Mouse (Mus musculus): ENCODE data around the gene Eif1ad. TPM values are rescaled to one million over a fixed set of nuclear protein-coding genes. Genes with fewer than 3 reads are reported as not detected.
A peak's percentile ranks its signal among the peaks of the same experiment; 100 is the strongest.
"Not testable (repeated sequence)": the region's sequence is repeated elsewhere in the genome, so short reads cannot be mapped to it uniquely, and the experiment has no call there.

Eif1ad gene
- polyA plus RNA-seq, 1 experiment = 48.1 TPM

DNA sequence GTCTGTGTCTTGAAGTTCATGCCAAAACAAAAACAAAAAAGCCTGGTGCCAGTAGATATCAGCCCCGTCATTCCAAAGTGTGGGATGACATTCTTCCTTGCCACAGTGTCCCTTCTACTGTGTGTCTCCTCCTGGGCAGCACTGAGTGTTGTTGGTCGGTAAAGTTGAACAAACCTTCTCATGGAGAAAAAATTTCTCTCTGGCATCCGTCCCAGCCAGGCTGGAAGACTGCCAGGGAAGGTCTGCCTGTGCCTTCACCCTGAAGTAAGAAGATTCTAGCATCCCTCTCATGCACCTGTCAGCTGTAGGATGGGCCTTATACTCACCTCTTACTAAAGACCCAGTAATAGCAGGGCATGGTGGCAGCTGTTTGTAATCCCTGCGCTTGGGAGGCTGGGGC is 26.4 kb downstream of the Eif1ad start:
- H3K27me3 ChIP-seq (replicated peaks) = no peaks in the 10 kb centered on the region
- no peaks in the 10 kb centered on the region for H3K36me3 ChIP-seq (replicated peaks; ENCODE audit: low read length)
- TF ChIP-seq GATA1 (IDR thresholded peaks at IDR 0.05; ENCODE audit: borderline replicate concordance, low read length) (no peak), FLI1 (IDR thresholded peaks at IDR 0.05; ENCODE audit: low read length) (no peak)
- peaks cover 33% of the 10 kb centered on the region for H3K4me1 ChIP-seq
- H3K4me3 ChIP-seq (replicated peaks) = no peak overlapping the region
- H3K9me3 ChIP-seq = no peaks in the 10 kb centered on the region

GRCm38 (mm10) chr19:5394168-5394567 is 27.6 kb downstream of the Eif1ad start:
- no peak for TF ChIP-seq GATA1 (IDR thresholded peaks at IDR 0.05; ENCODE audit: borderline replicate concordance, low read length)
- no peak for TF ChIP-seq FLI1 (IDR thresholded peaks at IDR 0.05; ENCODE audit: low read length)
- Histone ChIP-seq H3K4me1 (peaks cover 32% of the 10 kb centered on the region), H3K9me3 (no peaks in the 10 kb centered on the region), H3K4me3 (replicated peaks) (no peak overlapping the region), H3K36me3 (replicated peaks; ENCODE audit: low read length) (no peaks in the 10 kb centered on the region), H3K27me3 (replicated peaks) (no peaks in the 10 kb centered on the region)

DNA sequence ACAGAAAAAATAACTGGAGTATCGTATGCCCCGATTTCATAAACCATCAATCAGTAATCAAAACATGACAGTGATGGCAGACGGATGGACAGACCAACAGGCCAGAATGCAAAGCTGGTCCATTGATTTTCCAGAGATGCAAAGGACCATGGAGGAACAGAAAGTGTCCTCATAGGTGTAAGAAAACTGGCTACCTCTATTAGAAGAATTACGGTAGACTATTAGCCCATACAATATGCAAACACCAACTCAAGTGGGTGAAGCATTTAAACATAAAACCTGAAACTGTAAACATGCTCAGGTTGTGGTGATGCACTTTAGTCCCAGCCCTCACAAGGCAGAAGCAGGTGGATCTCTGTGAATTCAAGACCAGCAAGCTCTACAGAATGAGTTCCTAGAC is 28.8 kb downstream of the Eif1ad start:
- Histone ChIP-seq H3K27me3 (replicated peaks) (no peaks in the 10 kb centered on the region), H3K4me3 (replicated peaks) (no peak overlapping the region), H3K4me1 (peaks cover 26% of the 10 kb centered on the region), H3K36me3 (replicated peaks; ENCODE audit: low read length) (no peaks in the 10 kb centered on the region), H3K9me3 (no peaks in the 10 kb centered on the region)
- TF ChIP-seq FLI1 (IDR thresholded peaks at IDR 0.05; ENCODE audit: low read length) (no peak), GATA1 (IDR thresholded peaks at IDR 0.05; ENCODE audit: borderline replicate concordance, low read length) (no peak)

GRCm38 (mm10) chr19:5401073-5401472 is 34.5 kb downstream of the Eif1ad start:
- H3K36me3 ChIP-seq (replicated peaks; ENCODE audit: low read length); H3K27me3 ChIP-seq (replicated peaks); H3K4me3 ChIP-seq (replicated peaks): not testable (repeated sequence)

DNA sequence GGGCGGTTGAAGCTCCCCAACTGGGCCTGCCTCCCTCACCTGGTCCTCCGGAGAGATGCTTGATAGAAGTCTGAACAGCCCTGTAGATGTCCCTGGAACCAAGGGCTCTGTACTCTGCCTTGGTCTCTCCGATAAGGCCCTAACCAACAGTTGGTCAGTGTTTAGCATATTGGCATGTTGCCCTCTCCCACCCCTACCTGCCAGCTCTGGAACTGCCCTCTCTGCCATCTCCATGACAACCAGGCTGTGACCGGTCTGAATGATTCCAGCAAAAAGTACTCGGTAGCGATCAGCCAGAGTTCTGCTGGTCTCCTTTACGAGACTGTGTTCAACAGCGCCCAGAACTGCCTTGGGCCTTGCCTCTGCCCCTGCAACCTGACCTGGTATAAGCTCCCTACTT is 35.8 kb downstream of the Eif1ad start, which contains the start of gene Tsga10ip:
Tsga10ip (minus strand) TSS at position 234 of the 400 bp plus-strand sequence.
- no peak for TF ChIP-seq GATA1 (IDR thresholded peaks at IDR 0.05; ENCODE audit: borderline replicate concordance, low read length)
- no peak for TF ChIP-seq FLI1 (IDR thresholded peaks at IDR 0.05; ENCODE audit: low read length)
- no peaks in the 10 kb centered on the region for H3K36me3 ChIP-seq (replicated peaks; ENCODE audit: low read length)
- H3K9me3 ChIP-seq = no peaks in the 10 kb centered on the region
- H3K27me3 ChIP-seq (replicated peaks) = peaks cover 1% of the 10 kb centered on the region
- no peak within 1 kb of the TSS for H3K4me3 ChIP-seq (replicated peaks)
- peaks cover 18% of the 10 kb centered on the region for H3K4me1 ChIP-seq

More at GRCm38 (mm10) chr19:5401073-5401472, 34.5 kb downstream of the Eif1ad start:
- peaks cover 15% of the 10 kb centered on the region for H3K4me1 ChIP-seq
- H3K9me3 ChIP-seq = not testable (repeated sequence)

DNA sequence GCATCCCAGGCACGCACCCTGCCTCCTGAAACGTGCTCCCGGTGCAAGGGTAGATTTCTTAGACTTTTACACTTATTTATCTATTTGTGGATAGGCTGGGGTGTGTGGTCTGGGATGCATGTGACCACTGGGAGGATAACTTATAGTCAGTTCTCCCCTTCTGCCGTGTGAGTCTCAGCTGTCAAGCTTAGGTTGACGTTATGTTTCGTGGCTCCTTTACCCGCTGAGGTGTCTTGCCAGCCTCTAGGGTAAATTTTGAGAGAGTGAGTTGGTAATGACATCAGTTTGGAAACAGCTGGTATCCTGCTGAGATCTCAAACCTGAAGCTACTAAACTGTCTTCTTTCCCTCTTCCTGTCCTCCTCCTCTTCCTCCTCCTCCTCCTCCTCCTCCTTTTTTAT is 39.4 kb downstream of the Eif1ad start:
- no peak for TF ChIP-seq FLI1 (IDR thresholded peaks at IDR 0.05; ENCODE audit: low read length)
- no peaks in the 10 kb centered on the region for H3K9me3 ChIP-seq
- no peaks in the 10 kb centered on the region for H3K36me3 ChIP-seq (replicated peaks; ENCODE audit: low read length)
- H3K27me3 ChIP-seq (replicated peaks) = peaks cover 1% of the 10 kb centered on the region
- H3K4me3 ChIP-seq (replicated peaks) = peak overlapping the region; percentile 2
- H3K4me1 ChIP-seq = peaks cover 25% of the 10 kb centered on the region

- H3K9me3 ChIP-seq; H3K27me3 ChIP-seq (replicated peaks); H3K36me3 ChIP-seq (replicated peaks; ENCODE audit: low read length): not testable (repeated sequence)
- Histone ChIP-seq H3K4me3 (replicated peaks) (peak overlapping the region; percentile 85), H3K4me1 (peaks cover 26% of the 10 kb centered on the region)
Observed at GRCm38 (mm10) chr19:5406531-5407126, 40.1 kb downstream of the Eif1ad start.

- no peak for TF ChIP-seq GATA1 (IDR thresholded peaks at IDR 0.05; ENCODE audit: borderline replicate concordance, low read length)
- no peak for TF ChIP-seq FLI1 (IDR thresholded peaks at IDR 0.05; ENCODE audit: low read length)
- Histone ChIP-seq H3K36me3 (replicated peaks; ENCODE audit: low read length) (no peaks in the 10 kb centered on the region), H3K4me1 (peaks cover 31% of the 10 kb centered on the region), H3K9me3 (no peaks in the 10 kb centered on the region), H3K27me3 (replicated peaks) (peaks cover 4% of the 10 kb centered on the region), H3K4me3 (replicated peaks) (peak overlapping the region; percentile 85)
Observed at GRCm38 (mm10) chr19:5407133-5407532, 40.6 kb downstream of the Eif1ad start.

DNA sequence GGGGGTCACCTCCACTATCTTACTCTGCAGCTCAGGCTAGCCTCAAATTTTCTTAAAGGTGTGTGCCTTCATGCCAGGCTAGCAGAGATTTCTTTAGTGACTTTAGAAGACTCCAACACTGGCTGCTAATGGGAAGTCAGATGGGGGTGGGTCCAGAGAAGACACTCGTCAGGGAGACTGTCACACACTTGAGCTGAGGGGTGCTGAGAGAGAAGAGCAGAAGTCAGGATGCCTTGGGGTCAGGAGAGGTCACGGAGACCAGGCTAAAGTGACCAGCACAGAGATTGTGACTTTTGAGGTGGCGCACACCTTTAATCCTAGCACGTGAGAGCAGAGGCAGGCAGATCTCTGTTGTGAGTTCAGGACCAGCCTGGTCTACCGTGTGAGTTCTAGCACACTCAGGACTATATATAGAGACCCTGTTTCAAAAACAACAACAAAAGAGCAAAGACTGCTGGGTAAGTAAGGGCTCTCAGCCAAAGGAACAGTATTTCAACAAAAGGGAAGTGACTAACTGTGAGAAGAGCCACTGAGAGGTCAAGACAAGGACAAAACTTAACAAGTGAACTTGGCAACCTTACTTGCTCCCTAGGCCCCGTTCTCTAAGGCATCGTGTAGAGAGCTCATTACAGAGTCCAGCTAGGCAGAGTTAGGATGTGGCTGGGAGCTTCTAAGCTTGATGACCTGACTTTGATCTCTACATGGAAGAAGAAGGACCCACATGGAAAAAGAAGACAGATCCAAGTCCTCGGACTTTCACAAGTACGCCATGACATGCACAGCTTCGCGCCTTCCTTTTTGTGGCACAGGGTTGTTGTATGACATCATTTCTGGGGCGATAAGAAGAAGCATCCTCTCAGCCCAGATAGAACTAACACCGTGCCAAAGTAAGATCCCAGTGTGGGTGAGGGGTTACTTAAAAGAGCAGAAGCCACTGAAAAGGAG is 41.8 kb downstream of the Eif1ad start:
- Histone ChIP-seq H3K27me3 (replicated peaks) (peaks cover 4% of the 10 kb centered on the region), H3K4me1 (peaks cover 31% of the 10 kb centered on the region), H3K36me3 (replicated peaks; ENCODE audit: low read length) (no peaks in the 10 kb centered on the region), H3K9me3 (no peaks in the 10 kb centered on the region), H3K4me3 (replicated peaks) (no peak overlapping the region)
- no peak for TF ChIP-seq FLI1 (IDR thresholded peaks at IDR 0.05; ENCODE audit: low read length)
- TF ChIP-seq GATA1 (IDR thresholded peaks at IDR 0.05; ENCODE audit: borderline replicate concordance, low read length) = no peak

DNA sequence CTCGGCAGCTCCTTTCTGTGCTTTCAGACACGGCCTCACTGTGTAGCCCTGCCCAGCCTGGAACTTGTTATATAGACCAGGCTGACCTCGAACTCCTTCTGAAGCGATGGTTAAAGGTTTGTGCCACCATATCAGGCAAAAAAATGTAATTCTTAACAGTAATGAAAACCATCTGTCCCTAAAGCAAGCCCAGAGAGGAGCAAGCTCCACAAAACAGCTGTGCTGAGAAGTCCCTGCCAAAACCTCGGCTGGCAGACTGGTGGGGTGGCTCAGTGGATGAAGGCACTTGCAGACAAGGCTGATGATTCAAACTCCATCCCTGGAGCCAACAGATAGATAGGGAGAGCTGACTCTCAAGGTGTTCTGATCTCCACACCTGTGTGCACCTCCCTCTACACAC is 42.5 kb downstream of the Eif1ad start:
- Histone ChIP-seq H3K27me3 (replicated peaks) (peaks cover 4% of the 10 kb centered on the region), H3K36me3 (replicated peaks; ENCODE audit: low read length) (no peaks in the 10 kb centered on the region), H3K4me1 (peaks cover 32% of the 10 kb centered on the region), H3K4me3 (replicated peaks) (no peak overlapping the region), H3K9me3 (no peaks in the 10 kb centered on the region)
- TF ChIP-seq FLI1 (IDR thresholded peaks at IDR 0.05; ENCODE audit: low read length) = no peak
- no peak for TF ChIP-seq GATA1 (IDR thresholded peaks at IDR 0.05; ENCODE audit: borderline replicate concordance, low read length)
